Mouse (Mus musculus): ENCODE data around the gene Ythdf2.

The Ythdf2 gene

GRCm38 (mm10) chr4:132146201-132146600, 65.9 kb downstream of the Ythdf2 start:
- peak; percentile 70 for DNase-seq (ENCODE audit: low read depth)

- peak; percentile 86 for DNase-seq (ENCODE audit: low read depth)
These were observed 67.0 kb downstream of the Ythdf2 start for GRCm38 (mm10) chr4:132145092-132145491.

- no peak for DNase-seq (ENCODE audit: low read depth)
These were observed 67.8 kb downstream of the Ythdf2 start, which contains the start of gene Oprd1 for GRCm38 (mm10) chr4:132144080-132144841. TSS of gene Oprd1 (minus strand) at chr4:132144486.

GRCm38 (mm10) chr4:132138640-132139039, 73.5 kb downstream of the Ythdf2 start:
- DNase-seq (ENCODE audit: low read depth), result no peak

- no peak for DNase-seq (ENCODE audit: low read depth)
These were observed 75.1 kb downstream of the Ythdf2 start for GRCm38 (mm10) chr4:132137013-132137412.
